Mouse (Mus musculus) embryonic fibroblast, embryonic 13.5 days (primary cell): ENCODE measurements around the gene Camk2n1.

ENCODE experiments used
- CTCF ChIP-seq: IDR thresholded peaks from 2 replicates; pipeline ENCODE4 v1.5.1; 2011; ENCODE audit warnings: mild to moderate bottlenecking, control low read depth, low read length, moderate library complexity, borderline replicate concordance; ENCODE audit not compliant: insufficient read depth
- POLR2A ChIP-seq: IDR thresholded peaks from 2 replicates; pipeline ENCODE4 v1.6.1; 2011; ENCODE audit warnings: low read depth, mild to moderate bottlenecking, control low read depth, low read length, moderate library complexity

- TF ChIP-seq CTCF (no peak), POLR2A (no peak)
Measured at GRCm38 (mm10) chr4:138417882-138418281, 36.2 kb upstream of the Camk2n1 start.
